Mouse (Mus musculus) megakaryocyte-erythroid progenitor cell, adult 5-6 weeks (primary cell): ENCODE measurements around the gene Rab3gap1. TPM values are rescaled to one million over a fixed set of nuclear protein-coding genes. Genes with fewer than 3 reads are reported as not detected.
"Not testable (repeated sequence)": the region's sequence is repeated elsewhere in the genome, so short reads cannot be mapped to it uniquely, and the experiment has no call there.

Experiments
- ATAC-seq: replicated peaks from 2 replicates; pipeline ENCODE4 v1.8.0; 2016; ENCODE audit warnings: mild to moderate bottlenecking, inconsistent platforms; ENCODE audit not compliant: severe bottlenecking, poor library complexity, low FRiP score, low TSS enrichment
- total RNA-seq, 2 experiments: library from RNA; stranded (forward) in 1 of 2; stranded (reverse) in 1 of 2; fragments of 200-1000, 215-1000 nt in 1 of 2; fragments of >200 nt in 1 of 2; fragmentation: Nextera tagmentation in 1 of 2; gene quantifications; 2 replicates each; pipeline ENCODE4 v1.2.3; 2014 to 2017

The Rab3gap1 gene
- total RNA-seq, 2 experiments from 2014 or later: 24.0 to 40.7 TPM

DNA sequence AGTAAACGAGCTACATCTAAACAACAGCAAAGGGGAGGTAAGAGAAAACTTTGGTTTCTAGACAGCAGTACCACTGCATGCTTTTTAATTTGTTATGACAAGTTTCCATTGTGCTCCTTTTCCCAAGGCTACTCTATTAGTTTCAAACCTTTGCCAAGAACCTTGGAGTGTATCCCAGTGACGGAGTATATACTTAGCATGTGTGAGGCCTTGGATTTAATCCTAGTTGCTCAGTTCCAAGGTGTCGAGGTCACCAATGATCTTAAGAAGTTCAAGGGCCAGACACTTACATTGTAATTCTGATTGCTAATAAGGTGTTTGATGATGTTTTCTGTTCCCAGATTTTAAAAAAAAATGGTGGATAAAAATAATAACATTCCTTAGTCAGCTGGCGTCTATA is 44.5 kb downstream of the Rab3gap1 start:
- ATAC-seq: no peak

DNA sequence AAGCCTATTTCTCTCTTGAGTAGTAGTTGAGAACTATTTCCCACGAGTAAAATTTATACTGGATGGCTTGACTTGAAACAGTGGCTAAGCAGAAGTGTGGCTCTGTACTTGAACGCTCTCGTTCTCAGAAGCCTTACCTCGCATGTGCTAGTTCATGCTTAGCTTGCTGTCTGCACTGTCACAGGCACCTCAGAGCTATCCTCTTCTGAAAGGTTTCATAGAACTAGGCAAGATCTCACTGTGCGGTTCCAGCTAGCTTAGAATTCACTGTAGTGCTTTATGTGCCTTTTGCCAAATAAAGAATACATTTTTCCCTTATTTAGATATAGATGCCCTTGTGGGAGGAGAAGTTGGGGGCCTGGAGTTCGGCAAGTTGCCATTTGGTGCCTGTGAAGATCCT is 46.7 kb downstream of the Rab3gap1 start:
- no peak for ATAC-seq

DNA sequence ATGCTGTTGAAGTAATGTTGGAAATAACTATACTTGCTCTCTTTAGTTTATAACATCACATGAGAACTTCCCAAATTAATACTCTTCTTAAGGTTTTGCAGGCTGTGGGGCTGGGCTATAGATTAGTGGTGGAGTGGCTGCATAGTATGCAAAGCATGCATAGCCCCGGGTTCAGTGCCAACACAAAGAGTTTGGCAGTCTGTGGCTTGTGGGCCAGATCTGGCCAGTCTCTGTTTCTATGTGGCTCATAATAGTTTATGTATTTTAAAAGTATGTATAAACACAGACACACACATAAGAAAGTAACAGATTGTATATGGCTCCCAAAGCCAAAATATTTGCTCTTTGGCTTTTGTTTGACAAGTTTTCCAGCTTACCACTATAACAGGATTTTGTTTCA is 47.2 kb downstream of the Rab3gap1 start:
- ATAC-seq: no peak

DNA sequence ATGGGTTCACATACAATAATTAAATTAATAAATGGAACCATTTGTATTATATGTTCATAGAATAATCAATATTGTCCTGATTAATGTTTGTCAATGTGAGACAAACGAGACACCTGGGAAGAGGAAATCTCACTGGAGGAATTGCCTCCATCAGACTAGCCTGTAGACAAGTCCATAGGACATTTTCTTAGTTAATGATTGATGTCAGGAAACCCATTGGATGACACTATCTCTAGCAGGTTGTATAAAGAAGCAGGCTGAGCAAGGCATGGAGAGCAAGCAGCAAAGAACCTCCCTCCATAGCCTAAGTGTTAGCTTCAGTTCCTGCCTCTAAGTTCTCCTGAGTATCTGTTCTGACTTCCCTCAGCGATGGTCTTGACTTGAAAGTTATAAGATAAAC is 64.8 kb downstream of the Rab3gap1 start:
- ATAC-seq: no peak

DNA sequence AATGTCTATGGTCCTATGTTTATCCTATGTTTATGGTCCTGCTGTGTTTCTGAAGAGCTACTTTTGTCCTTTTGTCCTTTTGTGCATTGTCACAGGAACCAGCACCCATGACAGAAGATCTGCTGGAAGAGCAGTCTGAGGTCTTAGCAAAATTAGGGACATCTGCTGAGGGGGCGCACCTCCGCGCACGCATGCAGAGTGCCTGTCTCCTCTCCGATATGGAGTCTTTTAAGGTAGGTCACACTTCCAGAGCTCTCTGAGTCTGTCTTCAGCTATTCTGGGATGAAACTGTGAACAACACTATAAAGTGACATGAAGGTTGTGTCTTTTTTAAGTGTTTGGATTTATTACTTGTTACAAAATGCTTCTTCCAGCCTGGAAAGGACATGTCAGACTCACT is 65.7 kb downstream of the Rab3gap1 start:
- ATAC-seq: no peak

DNA sequence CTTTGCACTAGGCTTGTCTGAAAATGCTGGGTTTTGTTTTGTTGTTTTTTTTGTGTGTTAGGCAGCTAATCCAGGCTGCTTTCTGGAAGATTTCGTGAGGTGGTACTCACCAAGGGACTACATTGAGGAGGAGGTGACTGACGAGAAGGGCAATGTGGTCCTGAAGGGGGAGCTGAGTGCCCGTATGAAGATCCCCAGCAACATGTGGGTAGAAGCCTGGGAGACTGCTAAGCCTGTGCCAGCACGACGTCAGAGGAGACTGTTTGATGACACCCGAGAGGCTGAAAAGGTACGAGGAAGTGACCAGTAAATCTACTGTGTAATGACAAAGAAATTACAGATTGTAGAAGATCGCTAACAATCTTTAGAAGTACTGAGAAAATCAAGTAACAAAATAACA is 68.7 kb downstream of the Rab3gap1 start:
- ATAC-seq: no peak

DNA sequence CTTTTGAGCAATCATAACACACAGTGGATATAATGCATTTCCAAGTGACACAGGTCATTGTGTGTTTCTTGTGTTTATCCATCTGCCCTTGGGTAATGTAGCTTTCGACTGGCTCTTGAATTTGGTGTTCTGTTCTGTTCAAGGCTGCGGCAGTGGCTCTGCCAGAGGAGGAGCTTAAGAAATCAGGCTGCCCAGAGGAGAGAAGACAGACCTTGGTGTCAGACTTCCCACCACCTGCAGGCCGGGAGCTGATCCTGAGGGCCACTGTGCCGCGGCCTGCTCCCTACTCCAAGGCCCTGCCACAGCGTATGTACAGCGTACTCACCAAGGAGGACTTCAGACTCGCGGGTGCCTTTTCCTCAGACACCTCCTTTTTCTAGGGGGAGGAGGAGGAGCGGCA is 73.7 kb downstream of the Rab3gap1 start:
- no peak for ATAC-seq

DNA sequence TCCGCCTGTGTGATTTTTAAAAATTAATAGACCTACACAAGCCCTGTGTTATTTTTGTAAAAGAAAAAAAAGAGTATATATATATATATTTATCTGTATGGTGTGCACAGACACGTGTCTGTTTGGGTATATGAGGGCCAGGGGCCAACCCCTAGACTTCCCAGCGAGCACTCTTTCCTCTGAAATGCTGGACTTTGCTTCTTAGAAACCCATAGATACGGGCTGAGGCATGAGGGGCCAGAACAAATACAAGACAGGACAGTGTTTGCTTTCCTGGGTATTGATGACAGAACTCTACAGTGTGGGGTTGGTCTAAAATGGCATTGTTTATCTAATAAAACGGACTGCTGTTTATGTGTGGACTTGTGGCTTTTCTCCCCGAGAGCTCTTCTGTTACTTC is 74.9 kb downstream of the Rab3gap1 start:
- no peak for ATAC-seq

DNA sequence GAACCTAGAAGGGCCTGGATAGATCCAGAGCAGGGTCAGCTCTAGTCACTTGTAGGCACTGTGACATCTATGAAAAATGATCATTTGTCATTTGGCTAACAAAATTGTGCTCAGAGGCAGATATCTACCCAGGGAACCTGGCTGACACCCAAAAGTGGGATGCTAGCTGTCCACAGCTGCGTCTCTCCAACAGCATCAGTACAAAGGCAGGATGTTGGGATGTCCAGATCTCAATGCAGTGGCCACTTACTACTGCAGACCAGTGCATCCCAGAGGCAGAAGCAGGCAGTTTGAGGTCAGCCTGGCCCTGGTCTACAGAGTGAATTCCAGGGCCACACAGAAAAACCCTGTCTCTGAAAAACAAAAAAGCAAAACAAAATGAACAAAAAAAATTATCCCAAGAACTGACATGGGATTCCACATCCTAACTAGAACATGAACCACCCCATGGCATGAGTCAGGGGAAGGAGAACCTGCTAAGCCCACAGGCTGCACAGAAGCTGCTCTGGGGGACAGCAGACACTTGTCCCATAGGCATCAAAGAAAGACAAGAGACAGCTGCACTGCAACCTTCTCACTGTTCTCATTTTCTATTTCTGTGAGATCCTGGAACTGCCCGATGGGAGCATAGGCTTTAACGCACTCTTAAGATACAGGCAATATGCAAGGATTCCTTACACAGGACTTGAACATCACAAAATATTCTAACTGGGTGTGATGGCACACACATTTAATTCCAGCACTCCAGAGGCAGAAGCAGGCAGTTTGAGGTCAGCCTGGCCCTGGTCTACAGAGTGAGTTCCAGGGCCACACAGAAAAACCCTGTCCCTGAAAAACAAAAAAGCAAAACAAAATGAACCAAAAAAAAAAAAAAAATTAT is 77.4 kb downstream of the Rab3gap1 start:
- ATAC-seq: no peak

DNA sequence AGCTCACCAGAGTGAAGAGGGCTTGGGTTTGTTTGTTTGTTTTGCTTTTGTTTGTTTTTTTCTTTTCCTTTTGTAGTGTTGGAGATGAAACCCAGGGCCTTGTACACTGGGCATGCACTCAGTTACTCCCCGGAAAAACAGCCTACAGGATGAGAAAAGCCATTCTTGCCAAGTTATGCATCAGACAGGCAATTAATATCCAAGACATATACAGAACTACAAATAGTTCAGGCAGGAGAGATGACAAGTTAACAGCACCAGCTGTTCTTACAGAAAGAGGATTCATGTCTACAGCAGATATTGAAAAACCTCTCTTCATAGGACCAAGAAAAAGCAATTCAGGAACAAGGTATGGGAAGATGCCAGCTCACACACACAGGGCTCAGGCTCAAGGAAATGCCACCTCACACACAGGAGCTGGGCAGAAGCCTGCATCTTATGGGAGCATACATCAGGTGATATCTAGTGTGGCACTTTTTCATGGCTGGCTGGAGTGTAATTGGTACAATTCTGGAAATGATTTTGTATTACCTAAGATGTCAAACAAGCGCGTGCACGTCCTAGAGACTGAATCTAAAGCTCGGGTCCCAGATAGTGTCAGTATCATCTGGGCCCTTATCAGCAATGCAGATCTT is 78.2 kb downstream of the Rab3gap1 start:
- no peak for ATAC-seq

DNA sequence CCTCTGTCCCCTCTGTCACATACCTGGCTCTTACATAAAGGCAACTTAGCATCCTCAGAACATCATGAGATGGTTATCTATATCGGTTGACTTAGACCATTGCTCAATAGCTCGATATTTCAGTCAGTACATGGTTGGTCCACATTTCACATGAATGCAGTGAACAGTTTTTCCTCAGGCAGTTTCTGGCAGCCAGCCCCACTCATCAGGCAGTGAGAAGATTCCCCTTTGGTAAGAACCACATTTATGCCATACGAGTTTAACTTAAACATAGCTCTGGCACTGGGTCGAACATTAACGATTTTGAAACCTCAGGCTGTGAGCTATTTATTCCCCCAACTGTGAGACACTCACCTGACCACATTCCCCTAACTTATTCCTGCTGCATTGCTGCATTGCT is 80.2 kb downstream of the Rab3gap1 start:
- ATAC-seq: no peak

DNA sequence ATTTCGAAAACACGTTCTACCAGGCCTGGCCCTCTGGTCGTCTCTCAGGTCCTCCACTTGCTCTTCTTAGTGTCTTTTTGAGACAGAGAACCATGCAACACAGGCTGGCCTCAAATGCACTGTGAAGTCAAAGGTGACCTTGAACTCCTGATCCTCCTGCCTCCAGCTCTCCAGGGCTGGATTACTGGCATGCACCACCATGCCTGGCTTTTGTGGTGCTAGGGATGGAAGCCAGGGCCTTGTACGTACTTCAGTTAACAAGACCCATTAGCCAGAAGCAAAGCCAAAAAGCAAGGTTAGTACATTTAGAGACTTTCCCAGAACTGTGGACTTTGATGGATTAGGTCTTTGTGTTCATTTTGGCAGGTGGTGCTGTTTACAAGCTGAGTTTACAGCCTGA is 83.7 kb downstream of the Rab3gap1 start:
- ATAC-seq: no peak

DNA sequence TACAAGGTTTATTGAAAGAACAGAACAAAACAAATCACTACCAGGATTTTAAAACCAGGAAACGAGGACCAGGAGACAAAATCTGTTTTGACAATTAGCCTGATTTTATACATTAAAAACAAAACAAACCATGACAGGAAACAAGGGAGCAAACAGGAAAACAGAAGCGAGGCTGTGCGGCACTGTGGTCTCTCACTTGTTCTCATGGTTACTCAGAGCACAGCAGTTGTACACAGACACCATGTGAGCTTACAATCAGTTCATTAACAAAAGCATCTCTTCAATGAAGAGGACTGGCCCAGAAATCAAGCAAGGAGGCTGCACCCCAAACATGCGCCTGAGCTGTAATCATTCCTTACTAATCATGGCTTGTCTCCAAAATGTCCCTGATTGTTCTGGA is 85.6 kb downstream of the Rab3gap1 start:
- ATAC-seq: not testable (repeated sequence)

DNA sequence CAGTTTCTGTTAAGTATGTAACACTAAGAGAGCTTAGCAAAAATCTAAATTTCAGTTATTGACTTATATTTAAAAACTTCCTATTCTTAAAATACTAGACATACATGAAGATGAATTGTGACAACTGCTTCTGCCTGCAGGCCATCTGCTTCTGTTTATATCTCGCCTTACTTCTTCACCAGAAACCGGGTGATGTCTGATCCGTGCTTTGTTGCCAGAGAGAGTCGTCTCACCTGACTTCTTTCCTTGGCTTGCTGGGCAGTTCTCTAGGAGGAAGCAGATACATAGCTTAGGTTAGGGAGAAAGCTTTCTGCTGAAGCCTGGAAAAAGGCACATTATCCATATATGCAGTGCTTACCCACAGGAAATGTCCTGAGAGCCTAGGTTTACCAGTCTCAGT is 86.2 kb downstream of the Rab3gap1 start:
- no peak for ATAC-seq

DNA sequence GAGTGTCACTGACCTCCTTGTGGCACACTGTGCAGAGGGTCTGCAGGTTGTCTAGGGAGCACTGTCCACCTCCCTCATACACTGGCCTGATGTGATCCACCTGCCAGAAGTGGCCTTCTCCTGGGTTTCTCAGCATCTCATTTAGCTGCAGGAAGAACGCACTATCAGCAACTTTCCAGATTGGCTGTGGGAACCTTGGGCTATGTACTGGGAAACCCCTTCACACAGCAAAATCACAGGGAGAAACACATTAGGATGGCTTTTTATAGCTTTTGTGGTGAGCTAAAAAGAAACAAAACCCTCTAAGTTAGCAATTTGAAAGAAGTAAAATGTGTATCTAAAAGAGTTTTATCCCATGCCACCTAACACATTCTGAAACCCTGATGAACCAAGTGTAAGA is 88.0 kb downstream of the Rab3gap1 start:
- no peak for ATAC-seq

DNA sequence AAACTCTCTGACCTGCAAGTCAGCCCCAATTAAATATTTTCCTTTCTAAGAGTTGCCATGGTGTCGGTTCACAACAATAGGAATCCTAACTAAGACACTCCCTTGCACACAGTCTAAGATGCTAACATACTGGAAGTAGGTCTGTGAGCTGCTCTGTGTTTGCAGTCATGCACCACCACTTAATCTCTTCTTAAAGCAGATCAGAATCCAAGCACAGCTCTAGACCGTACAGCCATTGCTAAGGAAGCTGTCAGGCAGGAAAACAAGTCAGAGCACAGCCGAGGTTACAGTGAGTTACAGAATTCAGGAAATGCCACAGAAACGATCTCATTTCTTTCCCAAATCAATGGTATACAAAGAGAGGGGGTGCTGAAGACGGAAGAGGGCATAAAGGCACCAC is 90.2 kb downstream of the Rab3gap1 start:
- no peak for ATAC-seq

DNA sequence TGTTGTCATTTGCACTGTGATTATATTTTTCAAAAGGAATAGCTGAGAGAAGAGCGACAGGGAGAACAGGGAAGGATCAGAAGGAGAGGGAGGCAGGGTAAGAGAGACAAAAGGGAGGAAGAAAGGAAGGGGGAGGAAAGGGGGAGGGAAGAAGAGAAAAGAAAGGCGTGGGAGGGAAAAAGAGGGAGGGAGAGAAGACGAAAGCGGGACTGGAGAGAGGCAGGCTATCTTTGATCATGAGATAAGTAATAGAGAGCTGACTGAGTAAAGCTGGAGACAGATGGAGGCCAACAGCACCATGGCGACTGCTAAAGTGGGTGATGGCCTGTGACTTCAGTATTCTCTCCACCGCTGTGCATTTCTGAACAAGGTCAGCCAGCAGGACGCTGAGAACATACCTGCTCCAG is 90.7 kb downstream of the Rab3gap1 start:
- ATAC-seq: no peak

DNA sequence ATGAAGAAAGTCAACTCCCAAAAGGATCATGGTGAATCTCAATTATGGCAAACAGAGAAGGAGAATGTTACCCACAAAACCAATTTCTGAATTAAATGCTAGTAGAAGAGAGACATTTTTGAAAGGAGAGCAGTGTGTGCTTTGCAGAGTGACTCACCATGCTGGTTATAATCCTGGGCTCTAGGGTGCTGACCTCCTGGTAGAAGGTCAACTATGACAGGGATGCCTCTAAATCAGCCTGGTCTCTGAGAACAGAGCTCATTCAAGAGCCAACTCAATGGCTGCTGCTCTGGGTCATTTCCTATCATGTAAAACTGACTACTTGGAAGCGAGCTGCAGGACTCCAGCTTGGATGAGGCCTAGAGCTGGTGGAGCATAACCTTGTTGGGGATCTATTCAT is 92.6 kb downstream of the Rab3gap1 start:
- ATAC-seq: no peak

DNA sequence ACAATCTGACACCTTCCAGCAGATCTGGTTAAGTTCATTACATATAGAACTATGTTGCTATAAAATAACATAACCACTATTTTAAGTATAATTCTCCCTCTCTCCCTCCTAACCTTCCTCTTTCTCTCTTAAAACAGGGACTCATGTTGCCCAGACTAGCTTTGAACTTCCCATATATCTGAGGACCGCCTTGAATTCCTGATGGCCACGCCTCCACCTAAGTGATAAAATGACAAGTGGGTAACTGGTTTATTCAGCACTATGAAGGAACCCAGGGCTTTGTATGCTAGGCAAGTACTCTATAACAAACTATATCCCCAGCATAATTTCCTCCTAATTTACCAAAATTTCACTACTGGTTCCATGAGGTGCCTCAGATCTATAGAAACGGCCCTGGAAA is 94.8 kb downstream of the Rab3gap1 start:
- no peak for ATAC-seq

DNA sequence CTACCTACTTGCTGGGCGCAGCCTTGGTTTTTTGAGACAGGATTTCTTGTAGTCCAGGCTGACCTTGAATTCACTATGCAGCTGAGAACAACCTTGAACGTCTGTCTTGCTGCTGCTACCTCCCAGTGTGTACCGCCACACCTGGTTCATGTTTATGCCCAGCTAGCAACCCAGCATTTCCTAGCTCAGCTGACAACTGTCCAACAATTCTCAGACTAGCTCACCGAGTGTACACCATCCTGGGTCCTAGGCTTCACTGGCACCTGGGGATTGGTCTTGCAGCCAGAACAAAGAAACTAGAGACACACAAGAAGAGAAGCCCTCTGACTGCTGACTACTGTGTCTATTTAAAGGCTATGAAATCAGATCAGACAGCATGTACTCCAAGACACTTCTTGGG is 102.3 kb downstream of the Rab3gap1 start:
- ATAC-seq: no peak

DNA sequence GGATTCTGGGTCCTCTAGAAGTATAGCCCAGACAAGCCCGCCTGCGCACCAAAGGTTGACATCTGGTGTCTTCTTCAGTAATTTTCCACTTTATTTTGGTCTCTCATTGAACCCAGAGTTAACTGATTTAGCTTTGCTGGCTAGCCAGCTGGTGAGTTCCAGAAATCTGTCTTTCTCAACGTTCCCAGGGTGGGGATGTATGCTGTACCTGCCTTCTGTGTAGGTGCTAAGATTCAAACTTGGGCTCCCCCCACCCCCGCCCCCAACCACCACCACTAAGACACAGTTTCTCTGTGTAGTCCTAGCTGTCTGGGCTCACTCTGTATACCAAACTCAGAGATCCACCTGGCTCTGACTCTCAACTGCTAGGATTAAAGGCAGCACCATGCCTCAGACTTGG is 105.5 kb downstream of the Rab3gap1 start:
- ATAC-seq: no peak
